Mouse (Mus musculus) cerebellum, adult (tissue): ENCODE data around the gene Nr2c1.

Source experiments
- ATAC-seq: cut with Nextera tagmentation; 2 replicates; pipeline ENCODE4 v1.9.2; 2017; ENCODE audit warnings: mild to moderate bottlenecking, moderate library complexity, mixed read lengths; ENCODE audit not compliant: insufficient number of reproducible peaks, low FRiP score, low TSS enrichment

Gene Nr2c1

DNA sequence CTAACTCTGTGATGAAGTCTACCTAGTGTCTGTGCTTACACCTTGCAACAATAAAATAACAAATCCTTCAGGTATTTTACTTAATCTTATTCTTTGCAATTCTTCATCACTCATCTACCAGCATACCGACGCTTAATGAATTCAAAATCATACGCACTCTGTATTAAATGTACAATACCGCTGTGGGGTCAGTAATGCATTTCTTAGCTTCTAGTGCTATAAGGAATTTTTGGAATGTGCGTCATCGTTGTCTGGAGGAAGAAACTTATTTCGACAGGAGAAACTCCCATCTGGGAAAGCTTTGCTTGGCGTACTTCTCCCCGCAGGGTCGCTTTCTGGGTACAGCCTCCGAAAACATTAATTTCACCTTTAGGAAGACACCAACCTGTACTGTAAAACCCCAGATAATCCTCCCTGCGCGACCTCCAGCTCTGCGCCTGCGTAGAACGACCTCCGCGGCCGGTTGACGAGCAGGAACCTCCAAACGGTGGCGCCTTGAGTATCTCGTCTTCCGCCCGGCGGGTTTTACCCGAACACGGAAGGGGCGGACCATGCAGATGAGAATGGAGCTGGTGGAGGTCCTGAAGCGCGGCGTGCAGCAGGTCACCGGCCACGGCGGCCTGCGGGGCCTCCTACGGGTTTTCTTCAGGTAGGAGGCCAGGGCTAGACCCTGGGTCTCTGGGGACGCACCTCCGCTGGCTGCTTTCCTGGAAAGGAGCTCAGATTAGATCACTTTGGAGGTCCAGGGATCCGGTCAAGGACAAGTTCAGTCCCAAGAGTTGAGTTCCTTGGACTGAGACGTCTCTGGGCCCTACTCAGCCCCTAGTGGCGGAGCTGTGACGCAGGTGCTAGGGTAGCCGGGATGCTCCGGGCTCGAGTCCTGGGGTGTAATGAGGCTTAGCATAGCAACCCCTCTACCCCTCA is 50.9 kb downstream of the Nr2c1 start, which contains the start of gene Ndufa12:
Ndufa12 (plus strand) TSS at position 239 of the 924 bp plus-strand sequence.
- ATAC-seq: peak; percentile 96

- ATAC-seq: no peak
Measured at GRCm38 (mm10) chr10:94204973-94205372, 57.1 kb downstream of the Nr2c1 start.

DNA sequence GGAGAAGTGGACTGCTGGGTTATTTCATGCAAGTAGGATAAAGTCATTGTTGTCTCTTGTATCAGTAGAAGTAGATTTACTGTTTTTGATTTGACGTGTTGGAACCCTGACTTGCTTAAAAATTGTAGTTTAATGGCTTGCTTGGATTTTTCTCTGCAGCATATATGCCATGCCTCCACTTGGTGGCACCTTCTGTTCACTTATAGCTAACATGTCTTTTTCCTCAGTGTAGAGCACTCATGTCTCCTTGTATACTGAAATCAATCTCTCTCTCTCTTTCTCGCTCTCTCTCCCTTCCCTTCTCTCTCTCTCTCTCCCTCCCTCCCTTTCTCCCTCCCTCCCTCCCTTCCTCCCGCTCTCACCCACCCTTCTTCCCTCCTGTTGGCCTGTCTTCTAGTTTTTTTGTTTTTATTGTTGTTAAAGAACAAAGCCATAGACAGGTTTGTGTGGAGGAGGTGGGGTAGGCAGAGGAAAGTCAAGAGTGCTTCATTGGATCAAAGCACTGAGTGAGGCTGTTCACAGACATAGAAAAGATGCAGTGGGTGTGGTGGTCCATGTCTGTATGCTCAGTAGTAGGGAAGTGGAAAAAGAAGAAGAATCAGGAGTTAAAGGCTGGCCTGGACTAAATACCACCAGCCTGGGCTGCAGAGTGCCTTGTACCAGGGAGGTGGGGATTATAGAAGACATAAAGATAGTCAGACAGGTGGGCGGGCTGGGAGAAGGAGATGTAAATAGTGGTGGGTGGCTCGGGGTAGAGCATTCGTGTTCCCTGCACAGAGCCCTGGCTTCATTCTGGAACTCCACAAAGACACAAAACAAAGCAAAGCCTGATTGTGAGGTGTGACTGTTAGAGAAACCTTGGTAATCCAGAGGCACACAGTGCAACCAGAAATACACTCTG is 63.1 kb downstream of the Nr2c1 start:
- ATAC-seq: no peak

DNA sequence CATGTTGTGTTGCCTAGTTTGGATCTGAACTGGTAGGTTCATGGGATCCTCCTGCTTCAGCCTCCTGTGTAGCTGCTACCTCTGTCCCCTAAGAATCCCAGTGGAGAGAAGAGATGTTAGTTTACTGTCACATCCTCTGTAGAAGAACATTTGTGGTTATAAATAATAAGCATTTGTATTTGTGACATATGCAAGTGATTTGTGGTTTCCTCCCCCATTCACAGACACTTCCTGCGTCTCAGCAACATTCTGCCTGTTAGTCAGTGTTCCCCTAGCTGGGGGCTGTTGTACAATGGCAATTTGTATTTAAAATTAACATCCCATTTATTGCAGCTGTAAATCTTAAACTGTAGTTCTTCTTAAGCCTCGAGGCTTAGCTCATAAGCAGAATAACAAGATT is 63.9 kb downstream of the Nr2c1 start:
- no peak for ATAC-seq

GRCm38 (mm10) chr10:94225026-94225750 is 77.4 kb downstream of the Nr2c1 start:
- ATAC-seq: no peak

DNA sequence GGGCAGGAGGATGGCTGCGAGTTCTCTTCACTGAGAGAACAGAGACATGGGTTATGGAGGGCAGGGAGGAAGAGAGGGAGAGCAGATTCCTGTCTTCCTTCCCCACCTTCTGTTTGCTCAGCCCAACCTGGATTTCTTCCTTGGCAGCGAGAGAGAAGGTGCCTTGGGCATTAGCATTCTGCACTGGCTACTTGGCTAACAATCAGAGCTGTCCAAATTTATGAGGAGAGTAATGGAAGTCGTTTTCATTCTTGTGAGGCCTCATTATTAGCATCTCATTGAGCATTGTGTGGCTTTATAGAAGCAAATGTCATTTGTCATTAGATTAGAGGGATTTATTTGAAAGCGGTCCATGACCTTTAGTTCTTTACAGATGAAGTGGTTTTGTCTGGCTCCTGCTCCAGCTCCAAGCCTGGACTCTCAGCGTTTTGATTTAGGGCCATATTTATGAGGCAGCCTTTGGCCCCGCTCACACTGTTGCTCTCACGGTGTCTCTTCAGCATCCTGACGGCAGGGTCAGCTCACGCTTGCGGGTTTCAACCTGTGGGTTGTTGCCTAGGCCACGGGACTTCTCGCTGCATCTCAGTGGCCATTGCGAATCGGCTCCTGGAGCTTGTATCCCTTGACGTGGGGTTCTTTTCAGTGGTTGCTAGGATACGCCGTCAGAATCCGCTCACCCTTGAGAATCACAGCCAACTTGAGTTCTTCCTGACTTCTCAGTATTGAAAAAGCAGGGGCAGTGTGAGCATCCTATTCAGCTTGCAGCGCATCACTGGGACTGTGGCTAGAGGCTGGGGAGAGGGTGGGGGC is 82.6 kb downstream of the Nr2c1 start:
- peak; percentile 70 for ATAC-seq

DNA sequence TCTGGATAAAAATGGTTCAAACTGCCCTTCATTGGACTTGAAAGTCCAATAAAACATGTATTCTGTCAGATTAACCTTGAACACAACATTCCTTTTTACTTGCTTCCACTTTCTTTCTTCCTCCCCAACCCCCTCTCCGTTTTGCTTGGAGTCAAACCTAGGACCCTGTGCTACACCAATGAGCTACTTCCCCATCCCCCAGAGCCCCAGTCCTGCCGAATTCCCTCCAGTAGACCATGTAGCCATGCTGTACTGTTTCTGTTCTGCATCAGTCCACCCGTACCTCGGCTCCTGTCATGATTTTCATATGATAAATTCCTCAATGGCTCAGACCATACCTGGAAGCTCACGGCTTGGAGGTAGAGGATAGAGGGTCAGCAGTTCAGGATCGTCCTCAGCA is 83.2 kb downstream of the Nr2c1 start:
- no peak for ATAC-seq

DNA sequence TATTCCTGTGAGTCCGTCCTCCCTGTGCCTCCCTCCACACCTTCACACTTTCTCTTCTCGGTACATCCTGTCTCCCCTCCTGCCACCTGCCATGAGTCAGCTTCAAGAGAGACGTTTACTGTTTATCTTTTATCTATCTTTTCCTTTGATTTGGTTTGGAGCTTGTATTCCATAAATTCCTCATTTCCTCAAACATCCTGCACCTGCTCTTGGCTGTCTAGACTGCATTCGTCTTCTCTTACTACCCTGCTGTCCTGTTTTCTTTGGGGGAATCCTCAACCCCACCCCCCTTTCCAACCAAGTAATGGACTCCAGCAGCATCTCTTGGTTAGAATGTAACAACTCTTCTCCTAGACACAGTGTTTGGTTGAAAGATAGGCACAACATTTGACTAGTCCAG is 87.4 kb downstream of the Nr2c1 start:
- no peak for ATAC-seq

DNA sequence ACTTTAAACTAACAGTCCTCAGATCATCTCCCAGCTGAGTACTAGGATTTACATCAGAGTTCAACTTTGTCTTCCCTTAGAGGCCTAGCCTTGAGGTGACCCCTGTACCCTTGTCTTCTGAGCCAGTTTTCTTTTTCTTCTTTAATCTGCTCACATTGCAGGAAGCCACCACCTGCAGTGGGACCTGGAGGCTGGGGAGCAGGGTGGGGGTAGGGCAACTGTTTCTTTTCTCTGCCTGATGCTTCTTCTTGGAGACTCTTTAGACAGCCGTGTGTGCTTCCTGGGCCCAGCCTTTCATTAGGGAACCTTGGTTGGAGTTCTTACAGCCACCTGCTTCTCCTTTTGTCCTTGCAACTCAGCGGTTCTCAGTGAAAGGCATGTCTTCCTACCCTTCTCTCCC is 93.5 kb downstream of the Nr2c1 start:
- ATAC-seq: no peak
